Mouse (Mus musculus) neural tube, embryonic 11.5 days (tissue): Measurements from ENCODE around the gene B430306N03Rik. TPM values are rescaled to one million over a fixed set of nuclear protein-coding genes. Genes with fewer than 3 reads are reported as not detected.
"Not testable (repeated sequence)": the region's sequence is repeated elsewhere in the genome, so short reads cannot be mapped to it uniquely, and the experiment has no call there.

Experiments
- ATAC-seq: fragments of 200-750 bp; cut with Nextera tagmentation; 2 replicates; pipeline ENCODE4 v1.8.0; 2017; ENCODE audit warnings: moderate number of reproducible peaks, mild to moderate bottlenecking, moderate TSS enrichment, moderate library complexity; ENCODE audit not compliant: insufficient read depth, low FRiP score, low TSS enrichment
- DNase-seq: peaks from one replicate; pipeline ENCODE4 v3.0.0-alpha.2; 2015; ENCODE audit warnings: low spot score
- H3K27ac ChIP-seq: fragments of 300-500 bp; sonication (generic); 2 replicates; pipeline ENCODE4 v1.5.1; 2014; ENCODE audit warnings: low read depth, mild to moderate bottlenecking, low read length
- H3K27me3 ChIP-seq: fragments of 300-500 bp; sonication (generic); 2 replicates; pipeline ENCODE4 v1.6.1; 2014; ENCODE audit warnings: mild to moderate bottlenecking, low read length, mixed read lengths; ENCODE audit not compliant: control insufficient read depth, insufficient read depth
- H3K36me3 ChIP-seq: fragments of 300-500 bp; sonication (generic); 2 replicates; pipeline ENCODE4 v1.6.1; 2014; ENCODE audit warnings: mild to moderate bottlenecking, low read length, moderate library complexity, mixed read lengths; ENCODE audit not compliant: control insufficient read depth, insufficient read depth
- H3K4me1 ChIP-seq: fragments of 300-500 bp; sonication (generic); 2 replicates; pipeline ENCODE4 v1.6.1; 2014; ENCODE audit warnings: low read length, mixed read lengths; ENCODE audit not compliant: control insufficient read depth, insufficient read depth
- H3K4me2 ChIP-seq: fragments of 300-500 bp; sonication (generic); 2 replicates; pipeline ENCODE4 v1.6.1; 2014; ENCODE audit warnings: low read depth, mild to moderate bottlenecking, moderate library complexity
- H3K4me3 ChIP-seq: fragments of 300-500 bp; sonication (generic); 2 replicates; pipeline ENCODE4 v1.5.1; 2014; ENCODE audit warnings: low read depth, low read length
- H3K9ac ChIP-seq: fragments of 300-500 bp; sonication (generic); 2 replicates; pipeline ENCODE4 v1.6.1; 2014; ENCODE audit warnings: mild to moderate bottlenecking, low read length
- H3K9me3 ChIP-seq: fragments of 300-500 bp; sonication (generic); 2 replicates; pipeline ENCODE4 v1.6.1; 2016; ENCODE audit warnings: low read length; ENCODE audit not compliant: control insufficient read depth
- WGBS: fragments of 180-500 bp; shearing (Covaris S2); extraction: QIAGEN DNeasy Blood & Tissue Kit; methylation state at CpG from one replicate; pipeline ENCODE4 v1.1.7; 2014; 5-methylcytosine and 5-hydroxymethylcytosine counted together
- polyA plus RNA-seq: library from polyadenylated mRNA; unstranded; fragments of >200 nt; fragmentation: Nextera tagmentation; extraction: Ambion mirVana; gene quantifications from 2 replicates; pipeline ENCODE4 v1.2.1, GENCODE M21; 2014

The B430306N03Rik gene
- 0.08 TPM in 1 of 2 replicates, not detected in the other for polyA plus RNA-seq

GRCm38 (mm10) chr17:48315905-48316579, at the start of gene B430306N03Rik:
Gene B430306N03Rik, plus strand, starts transcription at chr17:48316141.
- 78% methylated on average over 3 of the region's 3 CpGs for WGBS
- H3K4me2 ChIP-seq, H3K9ac ChIP-seq, H3K36me3 ChIP-seq, ATAC-seq, H3K27me3 ChIP-seq, H3K9me3 ChIP-seq, H3K27ac ChIP-seq, H3K4me1 ChIP-seq, DNase-seq, H3K4me3 ChIP-seq: not testable (repeated sequence)

- 29% methylated on average over 2 of the region's 2 CpGs for WGBS
- DNase-seq (no peak), ATAC-seq (no peak)
- H3K9ac ChIP-seq: no peak overlapping the region
- H3K4me3 ChIP-seq: no peak overlapping the region
- H3K4me1 ChIP-seq: 0 out of 2 replicates have a peak, but pooled peaks cover 2% of the 10 kb centered on the region
- no peaks in the 10 kb centered on the region for H3K27me3 ChIP-seq
- H3K9me3 ChIP-seq: no peaks in the 10 kb centered on the region
- no peak overlapping the region for H3K27ac ChIP-seq
- H3K36me3 ChIP-seq: no peaks in the 10 kb centered on the region
- H3K4me2 ChIP-seq: no peak overlapping the region
Measured at GRCm38 (mm10) chr17:48266610-48267304, 49.2 kb upstream of the B430306N03Rik start.

DNA sequence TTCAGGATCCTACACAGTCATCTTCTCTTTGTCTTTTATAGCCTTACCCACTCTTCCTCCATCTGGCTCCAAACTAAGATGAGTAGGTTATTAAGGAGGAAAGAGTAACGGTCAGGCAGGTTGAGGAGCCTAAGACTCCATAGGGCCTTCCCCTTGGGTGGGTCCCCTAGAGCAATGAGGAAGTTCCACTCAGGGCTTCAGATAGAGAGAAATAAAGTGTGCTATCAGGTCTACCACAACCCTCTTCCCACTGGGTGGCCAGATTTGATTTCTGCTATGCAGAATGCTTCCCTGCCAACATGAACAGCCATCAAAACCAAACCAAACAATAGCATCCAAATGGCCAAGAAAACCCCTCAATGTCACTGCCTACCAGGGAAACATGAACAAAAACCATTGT, 48.4 kb upstream of the B430306N03Rik start:
- Histone ChIP-seq H3K9ac (no peak overlapping the region), H3K27me3 (no peaks in the 10 kb centered on the region), H3K4me3 (no peak overlapping the region), H3K4me1 (0 out of 2 replicates have a peak, but pooled peaks cover 2% of the 10 kb centered on the region), H3K36me3 (no peaks in the 10 kb centered on the region), H3K27ac (no peak overlapping the region), H3K4me2 (no peak overlapping the region), H3K9me3 (no peaks in the 10 kb centered on the region)
- WGBS: 88% methylated on average over 1 of the region's 1 CpGs
- ATAC-seq (no peak), DNase-seq (no peak)

- no peak overlapping the region for H3K4me2 ChIP-seq
- H3K9ac ChIP-seq: no peak overlapping the region
- no peaks in the 10 kb centered on the region for H3K36me3 ChIP-seq
- no peaks in the 10 kb centered on the region for H3K9me3 ChIP-seq
- no peaks in the 10 kb centered on the region for H3K27me3 ChIP-seq
- H3K27ac ChIP-seq: no peak overlapping the region
- H3K4me3 ChIP-seq: no peak overlapping the region
- H3K4me1 ChIP-seq: 0 out of 2 replicates have a peak, but pooled peaks cover 2% of the 10 kb centered on the region
- ATAC-seq: no peak
- no peak for DNase-seq
Measured at GRCm38 (mm10) chr17:48268276-48268675, 47.7 kb upstream of the B430306N03Rik start.

DNA sequence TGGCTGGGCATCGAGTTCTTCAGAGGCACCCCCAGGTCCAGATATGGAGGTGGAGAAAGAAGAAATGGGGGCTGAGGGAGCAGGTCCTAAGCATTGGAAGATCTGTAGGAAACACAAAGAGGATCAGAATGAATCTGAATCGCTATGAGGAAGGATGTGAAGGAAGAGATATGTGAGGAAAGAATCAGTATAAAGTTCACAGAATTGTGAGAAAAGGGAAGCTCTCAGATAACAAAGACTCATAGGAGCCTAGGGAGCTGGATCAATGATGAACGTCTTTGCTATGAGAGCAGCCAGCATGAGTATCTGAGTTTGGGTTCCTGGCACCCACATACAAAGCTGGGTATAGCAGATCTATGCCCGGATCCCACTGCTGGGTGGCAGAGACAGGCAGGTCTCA, 46.1 kb upstream of the B430306N03Rik start:
- no peak for DNase-seq
- no peak overlapping the region for H3K9ac ChIP-seq
- no peaks in the 10 kb centered on the region for H3K27me3 ChIP-seq
- H3K9me3 ChIP-seq: no peaks in the 10 kb centered on the region
- no peak overlapping the region for H3K4me3 ChIP-seq
- H3K4me1 ChIP-seq: 0 out of 2 replicates have a peak, but pooled peaks cover 2% of the 10 kb centered on the region
- no peaks in the 10 kb centered on the region for H3K36me3 ChIP-seq
- no peak for ATAC-seq
- 86% methylated on average over 4 of the region's 4 CpGs for WGBS
- no peak overlapping the region for H3K27ac ChIP-seq
- no peak overlapping the region for H3K4me2 ChIP-seq

DNA sequence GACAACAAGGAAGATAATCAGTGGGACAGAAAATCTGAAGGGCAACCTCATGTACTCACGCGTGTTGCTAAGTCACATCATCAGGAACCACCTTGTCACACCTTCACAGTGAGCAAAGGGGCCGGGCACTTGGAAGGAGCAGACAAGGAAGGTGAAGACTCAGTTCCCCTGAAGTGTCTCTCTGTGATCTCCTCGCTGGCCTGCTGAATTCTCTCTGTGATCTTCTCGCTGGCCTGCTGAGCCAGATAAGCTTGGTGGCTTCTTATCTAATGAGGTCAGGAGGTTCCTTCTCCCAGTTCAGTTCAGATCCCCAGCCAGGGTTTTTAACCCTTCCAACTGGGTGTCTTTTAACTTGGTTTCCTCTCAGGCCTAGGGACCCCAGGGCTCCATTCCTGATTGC, 43.8 kb upstream of the B430306N03Rik start:
- no peaks in the 10 kb centered on the region for H3K27me3 ChIP-seq
- no peak overlapping the region for H3K4me2 ChIP-seq
- no peak overlapping the region for H3K9ac ChIP-seq
- 85% methylated on average over 5 of the region's 5 CpGs for WGBS
- H3K4me3 ChIP-seq: no peak overlapping the region
- no peaks in the 10 kb centered on the region for H3K4me1 ChIP-seq
- DNase-seq (no peak), ATAC-seq (no peak)
- no peaks in the 10 kb centered on the region for H3K9me3 ChIP-seq
- no peak overlapping the region for H3K27ac ChIP-seq
- no peaks in the 10 kb centered on the region for H3K36me3 ChIP-seq

GRCm38 (mm10) chr17:48272598-48272997, 43.3 kb upstream of the B430306N03Rik start:
- H3K4me2 ChIP-seq: no peak overlapping the region
- DNase-seq: no peak
- no peaks in the 10 kb centered on the region for H3K27me3 ChIP-seq
- no peaks in the 10 kb centered on the region for H3K36me3 ChIP-seq
- no peaks in the 10 kb centered on the region for H3K9me3 ChIP-seq
- no peaks in the 10 kb centered on the region for H3K4me1 ChIP-seq
- H3K9ac ChIP-seq: no peak overlapping the region
- no peak overlapping the region for H3K4me3 ChIP-seq
- no peak overlapping the region for H3K27ac ChIP-seq
- 87% methylated on average over 4 of the region's 4 CpGs for WGBS
- ATAC-seq: no peak

GRCm38 (mm10) chr17:48274098-48274497, 41.8 kb upstream of the B430306N03Rik start:
- Histone ChIP-seq H3K4me3 (no peak overlapping the region), H3K4me2 (no peak overlapping the region), H3K4me1 (no peaks in the 10 kb centered on the region), H3K9me3 (no peaks in the 10 kb centered on the region), H3K9ac (no peak overlapping the region), H3K27me3 (no peaks in the 10 kb centered on the region), H3K27ac (no peak overlapping the region), H3K36me3 (no peaks in the 10 kb centered on the region)
- ATAC-seq: no peak
- WGBS: 86% methylated on average over 4 of the region's 4 CpGs
- no peak for DNase-seq

DNA sequence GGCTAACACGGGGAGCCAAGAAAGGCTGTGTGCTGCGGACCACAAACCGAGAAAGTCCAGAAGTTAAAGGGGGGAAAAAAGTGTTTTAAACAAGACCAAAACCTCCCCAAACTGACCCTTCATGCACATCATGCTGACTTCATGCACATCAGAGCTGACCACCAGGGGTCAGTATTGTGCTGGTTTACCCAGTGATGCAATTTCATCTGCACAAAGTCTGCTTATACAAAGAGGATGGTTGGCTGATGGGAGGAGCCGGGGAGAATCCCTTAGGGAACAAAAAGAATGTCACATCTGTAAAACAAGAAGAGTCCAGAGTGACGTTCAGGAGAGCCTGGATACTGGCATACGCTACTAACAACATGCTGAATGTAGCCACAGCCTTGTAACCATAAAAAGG, 41.1 kb upstream of the B430306N03Rik start:
- Histone ChIP-seq H3K27me3 (no peaks in the 10 kb centered on the region), H3K4me2 (no peak overlapping the region), H3K9ac (no peak overlapping the region), H3K4me1 (no peaks in the 10 kb centered on the region), H3K27ac (no peak overlapping the region), H3K4me3 (no peak overlapping the region), H3K36me3 (no peaks in the 10 kb centered on the region), H3K9me3 (no peaks in the 10 kb centered on the region)
- ATAC-seq: no peak
- peak; percentile 80 for DNase-seq
- WGBS: 36% methylated on average over 6 of the region's 6 CpGs
